Mouse (Mus musculus) limb, embryonic 14.5 days (tissue): Measurements from ENCODE around the gene Fcgr3. TPM values are rescaled to one million over a fixed set of nuclear protein-coding genes. Genes with fewer than 3 reads are reported as not detected.
A peak's percentile ranks its signal among the peaks of the same experiment; 100 is the strongest.
"Not testable (repeated sequence)": the region's sequence is repeated elsewhere in the genome, so short reads cannot be mapped to it uniquely, and the experiment has no call there.

Experiments
- ATAC-seq: fragments of 200-750 bp; cut with Nextera tagmentation; 2 replicates; pipeline ENCODE4 v1.8.0; 2017; ENCODE audit warnings: low read depth, moderate number of reproducible peaks, moderate TSS enrichment; ENCODE audit not compliant: low FRiP score
- DNase-seq: peaks from one replicate; pipeline ENCODE4 v3.0.0-alpha.2; 2015; ENCODE audit warnings: low spot score
- H3K27ac ChIP-seq: fragments of 300-500 bp; sonication (generic); replicated peaks from 2 replicates; pipeline ENCODE4 v1.5.1; 2014; ENCODE audit warnings: low read depth, mild to moderate bottlenecking, low read length, moderate library complexity, mixed read lengths
- H3K27me3 ChIP-seq: fragments of 300-500 bp; sonication (generic); 2 replicates; pipeline ENCODE4 v1.6.1; 2014; ENCODE audit warnings: low read length, mixed read lengths; ENCODE audit not compliant: control insufficient read depth, insufficient read depth
- H3K36me3 ChIP-seq: fragments of 300-500 bp; sonication (generic); 2 replicates; pipeline ENCODE4 v1.6.1; 2014; ENCODE audit warnings: mild to moderate bottlenecking, low read length, moderate library complexity, mixed read lengths; ENCODE audit not compliant: control insufficient read depth, insufficient read depth
- H3K4me1 ChIP-seq: fragments of 300-500 bp; sonication (generic); 2 replicates; pipeline ENCODE4 v1.6.1; 2014; ENCODE audit warnings: antibody characterized with exemption, low read length, mixed read lengths; ENCODE audit not compliant: control insufficient read depth, insufficient read depth
- H3K4me2 ChIP-seq: fragments of 300-500 bp; sonication (generic); replicated peaks from 2 replicates; pipeline ENCODE4 v1.6.1; 2014; ENCODE audit warnings: low read depth, mild to moderate bottlenecking, low read length, moderate library complexity; ENCODE audit not compliant: severe bottlenecking
- H3K4me3 ChIP-seq: fragments of 300-500 bp; sonication (generic); replicated peaks from 2 replicates; pipeline ENCODE4 v1.5.1; 2014; ENCODE audit warnings: low read length
- H3K9ac ChIP-seq: fragments of 300-500 bp; sonication (generic); 2 replicates; pipeline ENCODE4 v1.6.1; 2014; ENCODE audit warnings: mild to moderate bottlenecking, low read depth, low read length, moderate library complexity; ENCODE audit not compliant: severe bottlenecking
- H3K9me3 ChIP-seq: fragments of 300-500 bp; sonication (generic); 2 replicates; pipeline ENCODE4 v1.6.1; 2016; ENCODE audit warnings: low read length; ENCODE audit not compliant: control insufficient read depth
- POLR2A ChIP-seq: fragments of 200-500 bp; IDR thresholded peaks from 2 replicates; pipeline ENCODE4 v1.8.0; 2012; ENCODE audit warnings: inconsistent platforms, mild to moderate bottlenecking, moderate library complexity, borderline replicate concordance; ENCODE audit not compliant: insufficient read depth, insufficient read length; ENCODE audit errors: extremely low read depth
- WGBS: fragments of 180-500 bp; shearing (Covaris S2); extraction: QIAGEN DNeasy Blood & Tissue Kit; methylation state at CpG from one replicate; pipeline ENCODE4 v1.1.7; 2014; 5-methylcytosine and 5-hydroxymethylcytosine counted together
- polyA plus RNA-seq, 2 experiments: library from polyadenylated mRNA; depleted of rRNA in 1 of 2; stranded (reverse) in 1 of 2; unstranded in 1 of 2; fragments of >200 nt; fragmentation: Nextera tagmentation in 1 of 2; extraction: Ambion mirVana in 1 of 2; gene quantifications; 2 replicates each; pipeline versions ENCODE4 v1.2.1 to v1.2.3; 2012 to 2014

The Fcgr3 gene
- polyA plus RNA-seq, 2 experiments: 12.8 to 19.7 TPM

GRCm38 (mm10) chr1:171085718-171086117 is 21.0 kb upstream of the Fcgr3 start:
- TF ChIP-seq POLR2A: no peak
- peaks cover 19% of the 10 kb centered on the region for H3K27me3 ChIP-seq
- DNase-seq (peak; percentile 2), ATAC-seq (no peak)
- under 1% methylated on average over 25 of the region's 26 CpGs for WGBS
- H3K36me3 ChIP-seq: no peaks in the 10 kb centered on the region
- H3K4me2 ChIP-seq: peak overlapping the region; percentile 63
- H3K9ac ChIP-seq: 0 out of 2 replicates have a peak overlapping the region, but pooled peaks have one; percentile 31
- peak overlapping the region; percentile 42 for H3K4me3 ChIP-seq
- no peak overlapping the region for H3K27ac ChIP-seq
- H3K9me3 ChIP-seq: no peaks in the 10 kb centered on the region
- no peaks in the 10 kb centered on the region for H3K4me1 ChIP-seq

GRCm38 (mm10) chr1:171081512-171082231 is 16.9 kb upstream of the Fcgr3 start:
- 39% methylated on average over 9 of the region's 17 CpGs for WGBS
- peaks cover 29% of the 10 kb centered on the region for H3K27me3 ChIP-seq
- H3K9ac ChIP-seq, H3K4me1 ChIP-seq, H3K4me2 ChIP-seq, H3K27ac ChIP-seq, H3K4me3 ChIP-seq, H3K9me3 ChIP-seq, H3K36me3 ChIP-seq, DNase-seq: not testable (repeated sequence)
- ATAC-seq: peak; percentile 10; the same call in 1 of the 2 replicates

DNA sequence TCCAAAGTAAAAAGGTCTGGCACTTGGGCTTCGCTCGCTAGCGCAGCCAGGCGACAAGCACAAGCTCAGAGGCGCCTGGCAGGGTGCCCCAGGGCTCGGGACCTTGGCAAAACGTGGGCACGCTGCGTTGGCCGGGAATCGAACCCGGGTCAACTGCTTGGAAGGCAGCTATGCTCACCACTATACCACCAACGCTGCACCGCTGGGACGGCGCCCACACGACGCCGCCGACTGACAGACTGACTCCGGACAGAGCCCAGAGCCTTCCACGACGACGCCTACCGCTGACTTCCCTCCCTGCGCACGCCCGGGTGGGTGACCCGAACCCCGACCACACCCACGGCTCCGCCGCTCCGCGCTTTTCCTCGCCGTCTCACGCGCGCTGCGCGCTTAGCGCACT is 15.1 kb upstream of the Fcgr3 start:
- H3K9ac ChIP-seq, H3K4me2 ChIP-seq, H3K9me3 ChIP-seq, H3K4me3 ChIP-seq, H3K36me3 ChIP-seq, DNase-seq, H3K27ac ChIP-seq, H3K4me1 ChIP-seq: not testable (repeated sequence)
- no CpG with 5 or more reads among the region's 43 CpGs for WGBS
- ATAC-seq: peak; percentile 32
- peaks cover 18% of the 10 kb centered on the region for H3K27me3 ChIP-seq

DNA sequence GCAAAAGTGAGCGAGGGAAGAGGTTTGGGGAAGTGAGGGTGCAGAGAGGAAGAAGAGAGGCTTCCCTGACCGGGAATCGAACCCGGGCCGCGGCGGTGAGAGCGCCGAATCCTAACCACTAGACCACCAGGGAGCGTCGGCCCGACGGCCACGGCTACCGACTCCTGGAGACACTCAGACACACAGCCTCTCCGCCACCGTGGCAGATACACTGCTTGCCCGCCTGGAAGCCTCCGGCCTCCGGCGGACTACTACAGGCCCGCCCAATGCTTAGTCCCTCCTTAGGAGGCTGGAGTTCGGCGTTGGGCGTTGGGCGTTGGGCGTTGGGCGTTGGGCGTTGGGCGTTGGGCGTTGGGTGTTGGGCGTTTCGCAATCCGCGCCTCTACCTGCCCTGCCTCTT is 14.6 kb upstream of the Fcgr3 start:
- not testable (repeated sequence) for DNase-seq, H3K4me1 ChIP-seq, H3K9ac ChIP-seq, H3K36me3 ChIP-seq, H3K4me3 ChIP-seq, H3K9me3 ChIP-seq, H3K27ac ChIP-seq, H3K4me2 ChIP-seq
- ATAC-seq: peak; percentile 60
- WGBS: no CpG with 5 or more reads among the region's 35 CpGs
- H3K27me3 ChIP-seq: peaks cover 19% of the 10 kb centered on the region

GRCm38 (mm10) chr1:171078419-171078818 is 13.7 kb upstream of the Fcgr3 start:
- H3K36me3 ChIP-seq, H3K4me2 ChIP-seq, H3K9ac ChIP-seq, H3K4me3 ChIP-seq, H3K27ac ChIP-seq, DNase-seq, H3K9me3 ChIP-seq, H3K4me1 ChIP-seq, ATAC-seq: not testable (repeated sequence)
- 24% methylated on average over 11 of the region's 12 CpGs for WGBS
- peaks cover 26% of the 10 kb centered on the region for H3K27me3 ChIP-seq

GRCm38 (mm10) chr1:171077955-171078354 is 13.2 kb upstream of the Fcgr3 start:
- Histone ChIP-seq H3K27me3 (peaks cover 26% of the 10 kb centered on the region), H3K4me2 (0 out of 2 replicates have a peak overlapping the region, but pooled peaks have one; percentile 25), H3K4me3 (peak overlapping the region; percentile 18; the same call in 1 of the 2 replicates)
- not testable (repeated sequence) for H3K4me1 ChIP-seq, H3K9me3 ChIP-seq, DNase-seq, H3K9ac ChIP-seq, H3K27ac ChIP-seq, H3K36me3 ChIP-seq
- WGBS: 2% methylated on average over 14 of the region's 27 CpGs
- ATAC-seq: peak; percentile 6; the same call in 1 of the 2 replicates

DNA sequence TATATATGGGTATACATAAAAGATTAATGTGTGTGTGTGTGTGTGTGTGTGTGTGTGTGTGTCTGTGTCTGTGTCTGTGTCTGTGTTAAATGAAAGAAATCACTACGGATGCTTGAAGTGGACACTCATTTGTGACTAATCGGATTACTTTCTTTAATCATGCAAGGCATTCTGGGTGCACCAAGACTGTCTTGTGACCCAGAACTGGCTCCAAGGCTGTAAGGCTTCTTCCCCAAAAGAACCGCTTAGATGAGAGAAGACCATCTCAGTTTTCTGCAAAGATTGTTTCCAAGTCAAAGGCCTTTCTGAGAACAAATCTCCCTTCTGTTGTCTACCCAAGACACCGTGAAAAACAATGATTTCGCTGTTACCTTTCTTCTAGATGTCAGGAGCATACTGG is 12.5 kb upstream of the Fcgr3 start:
- not testable (repeated sequence) for H3K36me3 ChIP-seq, H3K4me1 ChIP-seq, H3K9ac ChIP-seq, H3K27ac ChIP-seq, ATAC-seq, H3K4me3 ChIP-seq, H3K9me3 ChIP-seq, DNase-seq, H3K4me2 ChIP-seq
- WGBS: 38% methylated on average over 5 of the region's 5 CpGs
- H3K27me3 ChIP-seq: peaks cover 26% of the 10 kb centered on the region

- DNase-seq, ATAC-seq, H3K9me3 ChIP-seq, H3K36me3 ChIP-seq, H3K27ac ChIP-seq, H3K9ac ChIP-seq, H3K4me3 ChIP-seq, H3K4me2 ChIP-seq, H3K4me1 ChIP-seq: not testable (repeated sequence)
- peaks cover 21% of the 10 kb centered on the region for H3K27me3 ChIP-seq
- 67% methylated on average over 1 of the region's 5 CpGs for WGBS
These were observed 11.4 kb upstream of the Fcgr3 start for GRCm38 (mm10) chr1:171076176-171076575.
